Mouse (Mus musculus) inflammation-experienced regulatory T-cells, adult 16 weeks (primary cell): ENCODE measurements around the gene Hs6st1. TPM values are rescaled to one million over a fixed set of nuclear protein-coding genes. Genes with fewer than 3 reads are reported as not detected.

Source experiments
- polyA plus RNA-seq: library from polyadenylated mRNA; unstranded; fragments of 100-300 nt; shearing (Covaris generic); gene quantifications from one replicate; pipeline ENCODE4 v1.2.1, GENCODE M21; 2017

The Hs6st1 gene
- polyA plus RNA-seq: 1.3 TPM

GRCm38 (mm10) chr1:36068076-36068475 is at the start of gene Hs6st1:
TSS of gene Hs6st1 (plus strand) at chr1:36068400.

Other genes starting within 250 kb of the Hs6st1 start
- gene Uggt1, start 176.3 kb downstream of the Hs6st1 start, polyA plus RNA-seq: 70.9 TPM
- gene Neurl3, start 206.3 kb downstream of the Hs6st1 start, polyA plus RNA-seq: 144 TPM
- 158 TPM for gene Arid5a, start 239.3 kb downstream of the Hs6st1 start, polyA plus RNA-seq